Mouse (Mus musculus) gastrocnemius, adult 8-10 months (tissue): ENCODE results near the gene Cchcr1. TPM values are rescaled to one million over a fixed set of nuclear protein-coding genes. Genes with fewer than 3 reads are reported as not detected.
"Not testable (repeated sequence)": the region's sequence is repeated elsewhere in the genome, so short reads cannot be mapped to it uniquely, and the experiment has no call there.

Experiments used
- DNase-seq, 2 experiments: peaks; one replicate each; pipeline ENCODE4 v3.0.0; 2022; ENCODE audit warnings: low spot score in 2 of 2
- total RNA-seq, 4 experiments: library from RNA; stranded (reverse); gene quantifications; 2 replicates each; pipeline ENCODE4 v1.2.4; 2022

The Cchcr1 gene
- 1 to 10 TPM in 3 of 4 experiments, under 1 TPM in 1; 0.82 to 1.3 (median 1.1) TPM for total RNA-seq

GRCm38 (mm10) chr17:35516652-35517500 lies at the start of gene Cchcr1, which contains the start of gene Tcf19:
Gene Cchcr1, plus strand, starts transcription at chr17:35517100.
Gene Tcf19, minus strand, starts transcription at chr17:35516824.
- peak; percentile 91 to 92 for DNase-seq

- DNase-seq: not testable (repeated sequence)
Observed at GRCm38 (mm10) chr17:35468936-35469335, 48.0 kb upstream of the Cchcr1 start.

GRCm38 (mm10) chr17:35469842-35470751 lies 46.8 kb upstream of the Cchcr1 start, which contains the start of gene H2-Q10:
Gene H2-Q10, plus strand, starts transcription at chr17:35470089.
- no peak for DNase-seq

DNA sequence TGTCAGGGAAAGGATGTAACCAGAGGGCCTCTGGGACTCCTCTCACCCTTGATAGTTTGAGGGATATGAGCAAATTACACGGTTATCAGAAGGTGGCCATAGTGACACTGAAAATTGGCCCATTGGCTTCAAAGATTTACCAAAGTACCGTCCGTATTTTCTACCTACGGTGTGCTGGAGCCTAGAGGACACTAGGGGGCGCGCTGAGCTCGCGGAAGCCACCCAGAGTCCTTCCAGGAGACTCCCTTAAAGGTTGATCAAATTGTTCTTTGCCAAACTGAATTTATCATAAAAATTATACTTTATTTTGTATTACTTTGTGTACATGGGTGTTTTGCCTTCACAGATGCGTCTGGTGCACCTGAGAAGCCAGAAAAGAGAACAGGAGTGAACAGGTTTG lies 32.8 kb upstream of the Cchcr1 start:
- peak in 1 of 2 experiments; percentile 10 for DNase-seq

GRCm38 (mm10) chr17:35485702-35486101 lies 31.2 kb upstream of the Cchcr1 start:
- DNase-seq: no peak

DNA sequence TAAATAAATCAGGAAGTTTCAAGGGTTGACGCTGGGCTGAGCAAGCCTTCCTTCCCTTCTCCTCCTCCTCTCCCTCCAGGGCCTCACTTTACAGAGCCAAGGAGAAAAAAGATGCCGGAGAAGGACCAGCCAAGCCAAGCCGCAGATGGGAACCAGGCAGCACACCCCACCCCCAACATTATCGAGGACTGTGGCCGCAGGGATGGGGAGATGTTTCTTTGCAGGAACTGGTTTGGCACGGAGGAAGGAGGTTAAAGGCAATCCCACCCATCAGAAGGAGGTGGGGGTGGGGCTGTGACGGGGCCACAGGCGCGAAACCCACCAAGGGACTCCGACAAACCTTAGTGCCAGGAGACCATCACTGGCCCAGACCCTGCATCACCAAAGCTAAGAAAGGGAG lies 30.2 kb upstream of the Cchcr1 start:
- no peak for DNase-seq

DNA sequence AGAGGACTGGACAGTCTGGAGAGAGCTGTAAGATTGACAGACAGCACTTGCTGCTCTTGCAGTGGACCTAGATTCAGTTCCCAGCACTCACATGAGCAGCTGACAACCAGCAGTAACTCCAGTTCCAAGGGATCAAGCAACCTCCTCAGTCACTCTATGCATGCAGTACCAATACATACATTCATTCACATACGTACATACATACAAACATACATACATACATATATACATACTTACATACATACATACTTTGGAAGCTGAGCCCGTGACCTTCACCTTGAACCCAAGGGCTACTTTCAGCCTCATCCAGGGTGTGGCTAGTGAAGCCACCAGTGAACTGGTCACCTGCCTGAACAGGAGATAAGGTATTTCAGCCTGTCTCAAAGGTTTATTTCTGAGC lies 28.9 kb upstream of the Cchcr1 start:
- no peak for DNase-seq

- no peak for DNase-seq
Observed at GRCm38 (mm10) chr17:35490320-35490719, 26.6 kb upstream of the Cchcr1 start.

DNA sequence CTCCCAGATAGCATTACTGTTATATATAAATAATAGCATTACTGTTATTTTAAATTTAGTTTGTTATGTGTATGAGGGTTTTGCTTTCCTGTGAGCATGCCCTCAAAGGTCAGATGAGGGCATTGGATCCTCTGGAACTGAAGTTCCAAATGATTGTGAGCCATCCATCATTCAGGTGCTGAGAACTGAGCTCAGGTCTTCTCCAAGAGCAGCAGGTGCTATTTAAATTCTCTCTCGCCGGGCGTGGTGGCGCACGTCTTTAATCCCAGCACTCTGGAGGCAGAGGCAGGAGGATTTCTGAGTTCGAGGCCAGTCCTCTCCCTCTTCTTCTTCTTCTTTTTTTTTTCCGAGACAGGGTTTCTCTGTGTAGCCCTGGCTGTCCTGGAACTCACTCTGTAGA lies 19.8 kb upstream of the Cchcr1 start:
- no peak for DNase-seq

- DNase-seq: no peak
Observed at GRCm38 (mm10) chr17:35502226-35502625, 14.7 kb upstream of the Cchcr1 start.

GRCm38 (mm10) chr17:35502762-35503161 lies 14.1 kb upstream of the Cchcr1 start:
- no peak for DNase-seq

GRCm38 (mm10) chr17:35503849-35504248 lies 13.1 kb upstream of the Cchcr1 start:
- no peak for DNase-seq

DNA sequence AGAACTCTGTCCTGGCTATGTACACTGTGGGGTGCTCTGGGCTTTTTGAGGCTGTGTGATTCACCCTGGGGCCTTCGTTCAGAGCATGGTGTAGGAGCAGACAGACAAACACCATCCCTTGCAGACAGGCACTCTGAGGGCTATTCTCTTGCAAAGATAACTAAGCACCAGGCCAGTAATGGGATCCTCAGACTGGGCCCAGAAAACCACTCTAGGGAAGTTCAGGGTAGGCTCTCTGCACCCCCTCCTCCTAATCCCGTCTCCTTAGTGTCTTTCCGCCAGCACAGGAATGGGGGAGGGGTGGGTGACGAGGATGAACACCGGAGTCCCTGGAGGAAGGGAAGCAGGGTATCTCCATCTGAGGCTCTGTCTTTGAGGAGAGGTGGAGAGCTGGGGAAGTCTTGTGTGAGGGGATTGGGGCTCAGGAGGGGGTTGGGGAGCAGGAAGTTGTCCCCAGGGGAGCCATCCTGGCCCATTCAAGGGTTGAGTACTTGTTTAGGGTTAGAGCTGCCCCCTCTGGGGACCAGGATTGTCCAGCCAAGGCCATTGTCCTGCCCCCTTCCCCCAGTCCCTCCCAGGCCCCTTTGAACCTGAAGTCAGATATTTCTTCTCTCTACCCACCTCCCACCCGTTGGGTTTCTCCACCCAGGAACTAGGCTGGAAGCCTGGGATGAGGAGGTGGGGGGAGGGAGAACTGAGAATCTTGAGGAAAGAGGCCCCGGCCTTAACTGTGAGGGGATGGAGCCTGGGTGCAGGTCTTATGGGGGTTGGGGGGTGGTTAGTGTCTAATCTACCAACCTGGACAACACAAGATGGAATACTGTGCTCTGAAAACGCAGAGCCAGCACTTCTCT lies 12.0 kb upstream of the Cchcr1 start:
- no peak for DNase-seq

GRCm38 (mm10) chr17:35505776-35506175 lies 11.1 kb upstream of the Cchcr1 start, which contains the start of gene Pou5f1:
Gene Pou5f1, plus strand, starts transcription at chr17:35506018.
- DNase-seq: no peak

DNA sequence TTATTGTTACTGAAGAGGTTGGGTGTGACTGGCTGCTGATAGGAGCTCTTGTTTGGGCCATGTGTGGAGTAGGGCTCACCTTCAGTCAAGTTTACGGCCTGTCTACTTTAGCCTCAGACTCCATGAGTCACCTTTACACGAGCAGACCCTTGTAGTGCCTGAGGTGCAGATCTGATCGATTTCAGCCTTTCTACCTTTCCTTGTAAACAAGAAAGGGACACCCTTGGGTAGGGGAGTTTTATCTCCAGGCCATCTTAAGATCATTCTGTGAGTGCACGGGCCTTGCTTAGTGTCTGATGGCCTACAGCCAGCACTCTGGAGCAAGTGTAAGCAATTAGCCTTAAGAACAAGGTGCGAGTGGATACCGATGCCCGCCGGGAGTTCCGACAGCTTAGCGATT lies 10.0 kb upstream of the Cchcr1 start:
- no peak for DNase-seq

GRCm38 (mm10) chr17:35507556-35508260 lies 9.2 kb upstream of the Cchcr1 start:
- DNase-seq: no peak

- not testable (repeated sequence) for DNase-seq
Observed at GRCm38 (mm10) chr17:35508279-35508678, 8.6 kb upstream of the Cchcr1 start.

- no peak for DNase-seq
Observed at GRCm38 (mm10) chr17:35509284-35509683, 7.6 kb upstream of the Cchcr1 start.

- DNase-seq: no peak
Observed at GRCm38 (mm10) chr17:35512916-35513626, 3.8 kb upstream of the Cchcr1 start.

DNA sequence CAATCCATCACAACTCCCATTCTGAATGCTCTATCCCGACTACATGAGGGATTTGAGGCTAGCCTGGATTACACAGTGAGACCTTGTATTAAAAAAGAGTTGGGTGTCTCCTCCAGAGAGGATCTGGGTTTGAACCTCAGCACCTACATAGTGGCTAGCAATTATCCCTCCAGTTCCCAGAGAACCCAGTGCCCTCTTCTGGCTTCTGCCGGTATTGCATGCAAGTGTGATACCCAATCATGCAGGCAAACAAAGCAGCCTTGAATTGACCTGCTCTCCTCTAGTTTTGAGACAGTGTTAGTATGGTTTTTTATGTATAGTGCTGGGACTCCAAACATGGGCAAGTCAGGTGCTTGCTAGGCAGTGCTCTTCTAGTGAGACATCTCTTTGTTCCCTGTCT lies 3.0 kb upstream of the Cchcr1 start:
- peak; percentile 40 to 46 for DNase-seq
